8 mouse cellular contexts compared by ENCODE assay signal in the genomic region with DNA sequence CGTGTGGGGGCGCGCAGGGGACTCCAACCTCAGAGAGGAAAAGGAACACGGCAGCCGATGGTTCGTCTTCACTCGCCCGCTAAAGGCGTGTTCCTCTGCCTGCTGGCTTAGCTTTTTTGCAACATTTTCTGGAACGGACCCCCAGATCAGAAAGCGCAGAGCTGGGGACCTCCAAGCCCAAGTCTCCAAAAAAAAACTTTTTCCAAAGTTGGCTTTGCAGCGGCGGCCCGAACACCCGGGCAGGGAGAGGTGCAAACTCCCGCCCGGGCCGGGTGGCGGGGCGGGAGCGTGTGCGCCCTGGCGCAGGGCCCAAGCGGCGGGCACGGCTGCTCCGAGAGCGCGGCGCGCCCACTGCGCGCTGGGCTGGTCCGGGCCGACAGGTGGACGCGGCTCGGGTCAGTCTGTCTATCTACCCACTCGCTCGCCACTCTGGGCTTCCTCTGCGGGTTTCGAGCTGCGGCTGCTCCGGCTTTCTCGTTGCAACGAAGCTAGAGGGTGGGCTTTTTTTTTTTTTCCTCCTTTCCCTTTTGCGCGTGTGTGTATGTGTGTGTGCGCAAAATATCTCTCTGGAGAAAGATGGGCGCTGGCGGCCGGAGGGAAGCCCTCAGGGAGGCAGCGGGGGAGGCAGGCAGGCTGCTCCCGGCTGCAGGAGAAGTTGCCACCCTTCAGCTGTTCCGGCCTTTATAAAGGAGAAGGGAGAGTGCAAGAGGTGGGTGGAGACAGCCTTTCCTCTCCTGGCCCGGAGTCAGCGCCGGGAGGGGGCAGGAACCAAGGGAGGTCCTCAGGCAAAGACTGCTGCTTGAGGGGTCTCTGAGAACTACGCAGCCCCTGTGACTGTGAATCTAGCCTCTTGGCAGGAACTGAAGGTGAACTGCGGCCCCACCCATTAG. TPM values are rescaled to one million over a fixed set of nuclear protein-coding genes. Genes with fewer than 3 reads are reported as not detected.
DNase-seq lines count a peak whose midpoint lies in the region; ATAC-seq lines count a peak whose summit lies in the region.

Gene Pdgfb (minus strand): TSS at position 657 of the 890 bp plus-strand sequence.

- peak within 1 kb of the TSS; percentile 99 for H3K4me2 ChIP-seq in limb, embryonic 12.5 days
- peak within 1 kb of the TSS; percentile 94 for H3K4me2 ChIP-seq in midbrain, embryonic 13.5 days (replicated peaks)

- no peaks in the 10 kb centered on the region for H3K36me3 ChIP-seq in limb, embryonic 12.5 days
- H3K36me3 ChIP-seq in midbrain, embryonic 13.5 days = no peaks in the 10 kb centered on the region

- no peak within 1 kb of the TSS for H3K27ac ChIP-seq in limb, embryonic 12.5 days
- no peak within 1 kb of the TSS for H3K27ac ChIP-seq in midbrain, embryonic 13.5 days

- peaks cover 43% of the 10 kb centered on the region for H3K4me1 ChIP-seq in limb, embryonic 12.5 days (replicated peaks)
- H3K4me1 ChIP-seq in midbrain, embryonic 13.5 days (replicated peaks) = peaks cover 37% of the 10 kb centered on the region

- H3K9ac ChIP-seq in limb, embryonic 12.5 days (replicated peaks) = peak within 1 kb of the TSS; percentile 67
- peak within 1 kb of the TSS; percentile 76 for H3K9ac ChIP-seq in midbrain, embryonic 13.5 days (replicated peaks)

- no peaks in the 10 kb centered on the region for H3K9me3 ChIP-seq in limb, embryonic 12.5 days
- no peaks in the 10 kb centered on the region for H3K9me3 ChIP-seq in midbrain, embryonic 13.5 days

- peak; percentile 35 for DNase-seq in cerebellum, adult 11 months
- DNase-seq in embryo, embryonic 11 days = peak; percentile 43
- peak; percentile 99 for DNase-seq in heart, adult 11 months
- peak; percentile 78 for DNase-seq in kidney, adult 11 months
- DNase-seq in testis, postnatal 10 days (ENCODE audit: low spot score) = peak; percentile 68

- ATAC-seq in cerebellum, adult (ENCODE audit: insufficient number of reproducible peaks, low FRiP score, low TSS enrichment) = no peak
- no peak for ATAC-seq in limb, embryonic 12.5 days (ENCODE audit: insufficient number of reproducible peaks, insufficient read depth, low FRiP score, low TSS enrichment, low read depth)
- no peak for ATAC-seq in midbrain, embryonic 13.5 days

- peaks cover 91% of the 10 kb centered on the region for H3K27me3 ChIP-seq in limb, embryonic 12.5 days
- peaks cover 80% of the 10 kb centered on the region for H3K27me3 ChIP-seq in midbrain, embryonic 13.5 days

- H3K4me3 ChIP-seq in limb, embryonic 12.5 days (replicated peaks) = peak within 1 kb of the TSS; percentile 66
- H3K4me3 ChIP-seq in midbrain, embryonic 13.5 days (replicated peaks) = peak within 1 kb of the TSS; percentile 66

- WGBS in limb, embryonic 12.5 days = under 1% methylated on average over 60 of the region's 60 CpGs
- 1% methylated on average over 57 of the region's 60 CpGs for WGBS in midbrain, embryonic 13.5 days

RNA-seq across cellular contexts. Expression of gene Pdgfb, which starts in this region (rescaled TPM):
- polyA plus RNA-seq in limb, embryonic 12.5 days (2016; fragmentation: Nextera tagmentation; extraction: Ambion mirVana) = 2.5 and 2.8 TPM in 2 replicates
- 2.1 and 2.3 TPM in 2 replicates for polyA plus RNA-seq in midbrain, embryonic 13.5 days (2015; fragmentation: Nextera tagmentation; extraction: Ambion mirVana)

Comparison
In these comparisons a context has a peak if more than half of its experiments do, and no peak if none do; other contexts are left out.
1. DNase-seq: peak in every context shown above with its lines; median percentile 99 in heart, adult 11 months; 78 in kidney, adult 11 months; 68 in testis, postnatal 10 days; 43 in embryo, embryonic 11 days; 35 in cerebellum, adult 11 months.